Mouse (Mus musculus) cerebral cortex, adult 2 months (tissue): Measurements from ENCODE around the gene Cd72.

Experiments used
- WGBS: fragments of 180-500 bp; shearing (Covaris S2); methylation state at CpG from one replicate; pipeline ENCODE4 v1.1.7; 2018; 5-methylcytosine and 5-hydroxymethylcytosine counted together

Cd72 gene

DNA sequence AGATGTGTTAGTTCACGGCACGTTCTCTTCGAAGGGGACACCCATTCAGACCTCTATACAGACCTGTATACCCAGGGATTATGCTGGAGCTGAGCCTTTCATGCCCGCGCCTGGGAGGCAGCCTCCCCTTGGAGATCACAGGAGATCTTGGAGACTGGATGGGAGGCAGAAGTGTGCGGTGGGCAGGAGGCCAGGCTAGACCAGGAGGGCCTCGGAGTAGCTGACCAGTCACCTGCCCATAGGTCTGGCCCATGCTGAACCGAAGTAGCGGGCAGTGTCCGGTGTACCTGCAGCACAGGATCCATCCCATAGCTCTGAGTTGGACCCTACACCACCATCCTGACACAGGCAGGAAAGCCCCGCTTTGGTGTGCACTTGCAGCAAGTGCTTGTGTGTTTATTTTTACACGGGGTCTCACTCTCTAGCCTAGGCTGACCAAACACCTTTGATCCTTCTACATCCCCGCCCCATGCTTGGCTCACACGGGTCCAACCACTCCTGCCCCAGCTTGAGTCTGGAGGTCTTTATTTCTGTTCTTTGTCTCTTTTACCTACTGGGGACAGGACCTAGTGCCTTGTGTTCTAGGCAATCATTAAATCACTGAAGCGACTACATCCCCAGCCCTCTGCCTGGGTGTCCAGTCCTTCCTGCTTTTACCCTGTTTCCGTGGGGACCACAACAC lies 26.1 kb downstream of the Cd72 start:
- 48% methylated on average over 16 of the region's 16 CpGs for WGBS

DNA sequence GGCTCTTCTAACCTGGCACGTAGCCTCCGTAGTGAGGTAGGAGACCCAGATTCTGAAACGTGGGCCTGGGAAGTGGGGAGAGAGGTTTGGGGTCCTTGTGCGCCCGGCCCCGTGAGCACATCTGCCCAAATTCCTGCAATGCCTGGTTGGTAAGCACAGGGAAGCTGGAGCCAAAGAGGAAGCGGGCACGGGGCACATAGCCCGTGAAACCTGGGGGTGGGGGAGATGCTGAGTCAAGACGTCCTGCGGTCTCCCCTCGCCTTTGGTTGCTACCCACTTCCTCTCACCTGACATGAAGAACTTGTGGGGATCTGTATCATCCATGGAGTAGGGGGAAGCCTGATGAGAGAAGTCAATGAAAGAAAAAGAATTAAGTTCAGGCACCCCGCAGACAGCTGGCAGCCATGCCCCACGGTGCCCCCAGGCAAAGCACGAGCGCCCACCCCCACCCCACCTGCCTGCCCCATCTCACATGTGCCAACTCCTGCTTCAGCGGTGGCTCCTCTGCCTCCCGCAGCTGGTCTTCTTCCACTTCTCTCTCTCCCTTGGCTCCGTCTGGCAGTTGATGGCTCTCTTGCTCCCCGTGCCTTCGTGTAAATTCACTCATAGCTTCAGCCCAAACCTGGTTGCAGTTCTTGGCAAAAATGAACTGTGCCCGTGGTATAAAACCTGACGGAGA lies 26.8 kb downstream of the Cd72 start:
- 37% methylated on average over 23 of the region's 23 CpGs for WGBS

DNA sequence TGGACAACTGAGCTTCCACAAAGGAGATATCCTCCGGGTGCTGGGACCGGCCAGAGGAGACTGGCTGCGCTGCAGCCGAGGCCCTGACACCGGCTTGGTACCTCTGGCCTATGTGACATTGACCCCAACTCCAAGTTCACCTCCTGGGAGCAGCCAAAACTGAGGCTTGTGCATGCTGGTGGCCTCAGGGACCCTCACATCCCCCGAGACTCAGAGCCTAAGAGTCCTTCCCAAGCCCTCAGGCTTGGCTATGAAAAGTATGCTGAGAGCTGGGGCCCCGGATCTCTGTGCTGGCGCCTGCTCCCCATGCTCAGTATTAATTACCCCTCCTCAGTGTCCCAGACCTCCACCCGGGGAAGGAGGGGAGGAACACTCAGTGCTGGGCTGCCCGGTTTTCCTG lies 27.9 kb downstream of the Cd72 start:
- 66% methylated on average over 10 of the region's 10 CpGs for WGBS

DNA sequence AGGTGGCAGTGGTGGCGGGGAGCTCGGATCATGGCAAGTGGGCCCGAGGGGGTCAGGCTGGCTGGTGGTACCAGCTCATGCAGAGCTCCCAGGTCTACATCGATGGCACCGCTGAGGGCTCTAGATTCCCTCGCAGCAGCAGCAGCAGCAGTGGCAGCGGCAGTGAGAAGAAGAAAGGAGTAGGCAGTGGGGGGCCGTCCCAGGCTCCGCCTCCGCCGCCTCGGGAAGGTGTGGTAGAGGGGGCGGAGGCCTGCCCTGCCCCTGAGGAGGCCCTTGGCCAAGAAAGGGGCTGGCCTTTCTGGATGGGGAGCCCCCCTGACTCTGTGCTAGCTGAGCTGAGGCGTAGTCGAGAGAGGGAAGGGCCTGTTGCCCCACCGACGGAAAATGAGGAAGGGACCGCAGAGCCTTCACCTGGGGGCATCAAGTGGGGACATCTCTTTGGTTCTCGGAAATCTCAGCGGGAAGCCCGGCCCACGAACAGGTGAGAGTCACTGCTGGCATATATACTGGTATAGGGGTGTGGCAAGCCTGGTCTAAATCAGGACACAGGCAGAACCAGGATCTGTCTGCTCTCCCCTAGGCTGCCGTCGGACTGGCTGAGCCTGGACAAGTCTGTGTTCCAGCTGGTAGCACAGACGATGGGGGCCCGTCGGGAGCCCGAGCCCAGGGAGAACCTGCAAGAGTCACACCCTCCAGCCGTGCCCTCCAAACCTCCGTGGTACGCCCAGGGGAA lies 28.6 kb downstream of the Cd72 start:
- 51% methylated on average over 31 of the region's 31 CpGs for WGBS

DNA sequence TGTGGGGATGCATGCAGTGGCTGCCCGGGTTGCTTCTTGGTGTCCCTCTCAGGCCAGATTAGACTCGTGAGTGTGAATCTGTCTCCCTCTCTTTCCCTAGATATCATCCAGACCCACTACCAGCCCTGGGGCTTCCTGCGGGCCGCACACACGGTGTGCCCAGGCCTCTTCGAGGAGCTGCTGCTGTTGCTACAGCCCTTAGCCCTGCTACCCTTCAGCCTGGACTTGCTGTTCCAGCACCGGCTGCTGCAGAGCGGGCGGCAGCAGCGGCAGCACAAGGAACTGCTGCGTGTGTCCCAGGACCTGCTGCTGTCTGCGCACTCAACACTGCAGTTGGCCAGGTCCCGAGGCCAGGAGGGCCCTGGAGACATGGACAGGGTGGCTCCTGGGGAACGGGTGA lies 29.2 kb downstream of the Cd72 start:
- 55% methylated on average over 14 of the region's 14 CpGs for WGBS

DNA sequence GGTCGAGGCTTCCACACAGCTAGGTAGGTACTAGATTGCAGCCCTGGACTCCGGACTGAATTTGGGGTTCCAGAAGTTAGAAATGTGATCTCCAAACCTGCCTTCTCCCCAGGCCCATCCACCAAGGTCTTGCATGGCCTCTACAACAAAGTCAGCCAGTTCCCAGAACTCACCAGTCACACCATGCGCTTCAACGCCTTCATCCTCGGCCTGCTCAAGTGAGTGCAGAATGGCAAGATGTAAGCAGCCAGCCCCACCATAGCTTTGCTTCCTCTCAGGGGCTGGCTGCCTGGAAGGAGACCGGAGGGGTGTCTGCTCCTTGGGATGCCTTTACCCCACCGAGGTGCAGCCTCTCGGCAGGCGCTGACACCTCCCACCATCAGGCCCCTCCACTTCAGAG lies 30.4 kb downstream of the Cd72 start:
- whole genome bisulfite sequencing = 89% methylated on average over 9 of the region's 9 CpGs

DNA sequence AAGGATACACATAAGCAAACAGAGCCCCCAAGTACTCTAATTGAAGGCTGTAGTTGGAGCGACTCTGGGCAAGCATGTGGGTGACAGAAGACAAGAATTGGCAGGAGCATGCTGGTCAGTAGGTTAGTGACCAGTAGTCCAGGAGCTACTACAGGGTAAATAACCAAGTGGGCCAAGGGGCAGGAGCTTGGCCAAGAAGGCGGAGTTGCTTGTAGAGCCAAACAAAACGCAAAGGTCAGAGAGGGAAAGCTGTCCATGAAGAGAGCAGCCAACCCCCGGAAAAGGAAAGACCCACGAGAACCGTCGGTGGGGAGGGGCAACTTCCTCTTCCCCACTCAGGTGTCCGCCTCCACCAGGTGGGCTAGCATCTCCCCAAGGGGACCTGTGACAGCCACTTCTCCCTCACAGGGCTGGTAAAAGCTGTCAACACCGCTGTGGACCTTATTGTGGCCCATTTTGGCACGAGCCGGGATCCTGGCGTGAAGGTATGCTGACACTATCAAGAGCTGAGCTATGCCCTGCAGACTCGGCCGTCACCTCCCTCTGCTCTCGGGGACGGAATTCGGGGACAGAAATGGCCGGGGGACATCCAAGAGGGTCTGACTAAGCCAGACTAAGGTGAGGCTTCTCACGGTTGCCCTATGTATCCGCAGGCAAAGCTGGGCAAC lies 31.0 kb downstream of the Cd72 start:
- 87% methylated on average over 20 of the region's 20 CpGs for WGBS

DNA sequence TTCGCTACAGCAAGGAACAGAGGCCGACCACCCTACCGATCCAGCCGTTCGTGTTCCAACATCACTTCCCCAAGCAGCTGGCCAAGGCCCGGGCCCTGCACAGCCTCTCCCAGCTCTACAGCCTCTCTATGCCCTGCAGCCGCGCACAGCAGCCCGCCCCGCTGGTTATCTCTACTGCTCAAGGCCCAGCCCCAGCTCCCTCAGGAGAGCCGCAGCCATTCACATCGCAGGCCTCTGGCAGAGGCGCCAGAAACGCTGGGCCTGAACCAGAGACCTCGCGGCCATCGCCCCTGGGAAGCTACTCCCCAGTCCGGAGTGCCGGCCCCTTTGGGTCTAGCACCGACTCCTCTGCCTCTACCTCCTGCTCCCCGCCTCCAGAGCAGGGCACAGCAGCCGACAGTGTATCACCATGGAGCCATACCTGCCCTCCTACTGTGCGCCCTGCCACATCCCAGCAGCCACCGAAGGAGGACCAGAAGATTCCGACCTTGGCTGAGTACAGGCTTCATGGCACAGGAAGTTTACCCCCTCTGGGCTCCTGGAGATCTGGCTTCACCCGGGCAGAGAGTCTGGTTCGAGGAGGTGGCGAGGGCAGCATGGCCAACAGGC lies 32.7 kb downstream of the Cd72 start:
- whole genome bisulfite sequencing = 83% methylated on average over 28 of the region's 28 CpGs

DNA sequence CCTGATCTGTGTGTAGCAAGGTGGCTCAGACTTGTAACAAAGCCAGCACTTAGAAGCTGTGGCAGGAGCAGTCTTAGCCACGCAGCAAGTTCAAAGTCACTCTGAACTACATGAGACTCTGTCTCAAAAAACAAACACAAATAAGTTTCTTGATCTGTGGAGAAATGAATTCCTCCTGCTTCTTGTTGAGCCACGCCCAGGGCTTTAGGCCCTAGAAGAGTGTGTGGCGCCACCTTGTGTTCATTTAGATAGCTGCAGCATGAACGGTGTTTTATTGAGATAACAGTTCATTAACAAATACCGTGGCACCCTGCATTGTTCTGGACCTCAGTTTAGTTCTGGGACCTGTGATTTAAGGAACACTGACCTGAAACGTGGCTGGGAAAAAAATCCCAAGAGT lies 34.1 kb downstream of the Cd72 start:
- WGBS = 2% methylated on average over 6 of the region's 6 CpGs

DNA sequence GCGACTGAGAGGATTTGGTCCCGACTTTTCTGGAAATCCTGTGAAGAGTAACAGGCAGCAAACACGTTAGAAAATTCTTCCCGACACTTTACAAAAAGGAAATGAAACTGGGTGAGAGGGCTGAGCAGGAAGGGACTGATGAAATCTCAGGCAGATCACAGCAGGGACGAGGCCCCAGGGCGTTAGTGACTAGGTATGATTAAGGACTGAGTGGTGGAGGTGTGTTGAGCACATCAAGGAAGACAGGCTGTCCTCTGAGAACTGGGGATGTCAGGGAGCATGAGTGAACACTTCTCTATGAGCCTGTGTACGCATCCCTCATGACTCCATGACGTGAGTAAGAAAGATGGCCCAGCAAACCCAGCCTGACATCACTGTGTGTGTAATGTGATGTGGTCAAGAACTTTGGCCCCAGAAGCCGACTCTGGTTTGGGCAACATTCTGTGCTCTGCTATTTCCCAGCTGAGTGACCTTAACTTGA lies 34.6 kb downstream of the Cd72 start:
- 44% methylated on average over 9 of the region's 9 CpGs for WGBS

DNA sequence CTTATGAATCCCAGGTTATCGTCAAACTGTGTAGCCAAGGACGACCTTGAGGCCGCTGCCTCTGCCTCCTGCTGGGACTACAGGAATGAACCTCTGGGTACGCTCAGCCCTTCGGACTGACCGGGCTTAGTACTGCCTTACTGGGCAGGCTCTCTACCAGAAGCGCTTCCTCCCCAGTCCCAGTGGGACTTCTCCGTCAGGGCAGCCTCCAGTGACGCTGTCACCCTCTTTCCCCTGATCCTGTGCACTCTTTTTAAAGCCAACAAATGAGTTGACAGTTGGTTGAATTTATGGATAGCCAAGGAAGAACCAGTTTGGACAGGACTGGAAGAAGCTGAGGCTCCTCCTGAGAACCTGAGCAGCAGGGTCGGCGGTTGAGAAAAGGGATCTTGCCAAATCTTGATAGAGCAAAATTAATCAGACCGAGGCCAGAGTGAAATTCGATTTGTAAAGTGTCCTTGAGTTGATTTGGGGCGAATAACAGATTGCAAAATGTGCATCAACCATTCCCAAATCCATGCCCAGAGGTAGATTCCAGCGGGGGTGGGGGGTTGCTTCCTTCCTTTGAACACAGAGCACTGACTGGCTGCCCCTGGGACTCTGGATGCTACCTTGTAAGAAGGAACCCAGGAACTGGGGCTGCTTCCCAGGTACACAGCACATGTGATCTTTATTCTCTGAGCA lies 35.3 kb downstream of the Cd72 start:
- 57% methylated on average over 15 of the region's 15 CpGs for WGBS

DNA sequence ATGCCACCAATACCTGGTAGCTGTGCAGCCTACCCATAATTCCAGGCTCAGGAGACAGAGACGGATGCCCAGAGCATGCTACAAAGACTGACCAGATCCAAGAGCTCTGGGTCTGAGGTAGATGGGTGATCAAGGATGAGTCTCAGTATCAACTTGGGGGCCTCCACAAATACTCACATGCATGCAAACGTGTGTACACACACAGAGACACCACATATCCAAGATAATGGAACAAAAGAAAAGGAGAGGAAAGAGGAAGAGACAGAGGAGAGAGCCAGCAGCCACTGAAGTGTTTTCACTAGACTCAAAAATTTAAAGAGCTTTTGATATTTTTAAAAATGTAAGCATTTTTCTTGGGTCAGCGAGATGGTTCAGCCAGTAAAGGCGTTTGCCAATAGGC lies 36.0 kb downstream of the Cd72 start:
- 50% methylated on average over 4 of the region's 4 CpGs for WGBS

DNA sequence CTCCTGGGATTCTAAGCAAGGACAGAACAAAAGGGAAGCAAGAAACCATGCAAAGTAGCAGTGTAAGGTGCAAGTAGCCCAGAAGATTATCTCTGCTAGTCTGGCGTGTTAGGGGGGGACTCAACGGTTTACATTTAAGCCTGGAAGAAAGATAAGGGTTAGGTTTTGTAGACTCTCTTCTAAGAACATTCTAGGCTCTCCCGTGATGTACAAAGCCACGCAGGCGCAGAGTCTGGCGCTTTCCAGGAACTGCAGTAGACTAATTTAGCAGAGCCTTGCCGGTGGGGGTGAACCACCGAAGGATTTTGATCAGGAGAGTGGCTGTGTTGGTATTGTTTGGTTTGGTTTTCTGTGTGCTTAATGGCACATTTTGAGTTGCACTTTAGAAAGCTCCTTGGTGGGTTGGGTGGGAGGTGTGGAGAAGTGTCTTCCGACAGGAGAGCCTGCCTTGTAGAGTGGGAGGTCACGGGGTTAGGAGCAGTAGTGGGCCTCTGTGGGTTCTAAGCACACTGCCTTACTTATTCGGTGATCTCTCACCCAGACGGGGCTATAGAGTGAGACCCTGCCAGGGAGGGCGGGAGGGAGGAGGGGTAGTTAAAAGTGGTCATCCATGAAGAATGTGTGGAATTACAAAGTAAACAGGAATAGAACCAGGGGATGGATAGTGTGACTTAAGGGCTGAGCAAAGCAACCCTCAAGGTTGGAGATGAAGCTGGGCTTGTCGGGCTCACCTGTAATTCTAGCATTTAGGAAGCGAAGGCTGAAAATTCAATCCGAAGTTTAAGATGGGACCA lies 37.0 kb downstream of the Cd72 start:
- WGBS = 62% methylated on average over 16 of the region's 16 CpGs

DNA sequence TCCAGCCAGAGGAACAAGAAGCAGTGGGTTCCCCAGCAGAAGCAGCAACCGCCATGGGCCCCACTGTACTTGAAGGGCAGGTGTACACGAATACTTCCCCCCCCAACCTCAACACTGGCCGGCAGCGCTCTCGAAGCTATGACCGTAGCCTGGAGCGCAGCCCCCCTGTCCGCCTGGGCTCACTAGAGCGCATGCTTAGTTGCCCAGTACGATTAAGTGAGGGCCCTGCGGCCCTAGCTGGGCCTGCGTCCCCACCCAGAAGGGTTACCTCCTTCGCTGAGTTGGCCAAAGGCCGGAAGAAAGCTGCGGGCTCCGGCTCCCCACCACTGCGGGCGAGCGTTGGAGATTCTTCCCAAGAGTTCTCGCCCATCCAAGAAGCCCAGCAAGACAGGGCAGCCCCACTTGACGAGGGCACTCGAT lies 38.3 kb downstream of the Cd72 start:
- 93% methylated on average over 22 of the region's 22 CpGs for WGBS

DNA sequence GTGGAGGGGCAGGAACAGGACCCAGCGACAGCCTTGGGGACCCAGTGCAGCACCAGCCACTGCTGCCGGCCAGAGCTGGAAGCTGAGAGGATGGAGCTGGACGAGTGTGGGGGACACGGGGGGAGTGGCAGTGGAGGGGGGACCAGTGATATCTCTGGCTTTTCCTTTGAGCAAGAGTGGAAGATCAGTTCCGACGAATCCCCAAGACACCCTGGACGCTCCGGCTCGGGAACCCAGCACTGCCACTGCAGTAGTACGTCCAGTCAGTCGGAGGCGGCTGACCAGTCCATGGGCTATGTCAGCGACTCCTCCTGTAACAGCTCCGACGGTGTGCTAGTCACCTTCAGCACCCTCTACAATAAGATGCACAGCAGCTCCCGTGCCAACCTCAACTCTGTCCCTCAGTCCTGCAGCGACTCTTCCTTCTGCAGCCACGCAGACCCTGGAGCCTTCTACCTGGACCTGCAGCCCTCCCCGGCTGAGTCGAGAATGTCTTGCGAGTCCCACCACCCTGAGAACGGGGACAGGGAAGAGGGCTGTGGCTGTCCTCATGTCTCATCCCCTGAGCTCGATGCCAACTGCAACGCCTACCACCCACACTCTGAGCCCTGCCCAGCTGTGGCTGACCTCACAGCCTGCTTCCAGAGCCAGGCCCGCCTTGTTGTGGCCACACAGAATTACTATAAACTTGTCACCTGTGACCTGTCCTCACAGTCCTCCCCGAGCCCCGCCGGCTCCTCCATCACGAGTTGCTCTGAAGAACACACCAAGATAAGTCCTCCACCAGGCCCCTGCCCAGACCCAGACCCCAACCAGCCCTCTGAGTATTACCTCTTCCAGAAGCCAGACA lies 39.0 kb downstream of the Cd72 start:
- WGBS = 83% methylated on average over 29 of the region's 29 CpGs

DNA sequence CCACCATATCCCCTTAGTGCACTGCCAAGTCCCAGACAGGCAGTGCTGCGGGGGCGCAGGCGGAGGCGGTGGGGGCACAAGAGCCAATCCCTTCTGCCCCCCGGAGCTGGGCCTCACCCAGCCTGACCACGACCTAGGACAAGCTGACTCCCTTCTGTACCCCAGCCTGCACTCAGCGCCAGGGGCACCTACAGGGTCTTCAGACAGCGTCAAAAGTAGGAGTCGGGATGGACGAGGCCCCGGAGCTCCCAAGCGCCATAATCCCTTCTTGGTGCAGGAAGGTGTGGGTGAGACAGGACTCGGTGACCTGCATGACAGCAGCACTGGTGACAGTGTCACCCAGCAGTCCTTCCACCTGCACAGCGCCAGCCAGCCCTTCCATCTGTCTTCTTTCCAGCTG lies 39.7 kb downstream of the Cd72 start:
- 89% methylated on average over 14 of the region's 14 CpGs for WGBS

DNA sequence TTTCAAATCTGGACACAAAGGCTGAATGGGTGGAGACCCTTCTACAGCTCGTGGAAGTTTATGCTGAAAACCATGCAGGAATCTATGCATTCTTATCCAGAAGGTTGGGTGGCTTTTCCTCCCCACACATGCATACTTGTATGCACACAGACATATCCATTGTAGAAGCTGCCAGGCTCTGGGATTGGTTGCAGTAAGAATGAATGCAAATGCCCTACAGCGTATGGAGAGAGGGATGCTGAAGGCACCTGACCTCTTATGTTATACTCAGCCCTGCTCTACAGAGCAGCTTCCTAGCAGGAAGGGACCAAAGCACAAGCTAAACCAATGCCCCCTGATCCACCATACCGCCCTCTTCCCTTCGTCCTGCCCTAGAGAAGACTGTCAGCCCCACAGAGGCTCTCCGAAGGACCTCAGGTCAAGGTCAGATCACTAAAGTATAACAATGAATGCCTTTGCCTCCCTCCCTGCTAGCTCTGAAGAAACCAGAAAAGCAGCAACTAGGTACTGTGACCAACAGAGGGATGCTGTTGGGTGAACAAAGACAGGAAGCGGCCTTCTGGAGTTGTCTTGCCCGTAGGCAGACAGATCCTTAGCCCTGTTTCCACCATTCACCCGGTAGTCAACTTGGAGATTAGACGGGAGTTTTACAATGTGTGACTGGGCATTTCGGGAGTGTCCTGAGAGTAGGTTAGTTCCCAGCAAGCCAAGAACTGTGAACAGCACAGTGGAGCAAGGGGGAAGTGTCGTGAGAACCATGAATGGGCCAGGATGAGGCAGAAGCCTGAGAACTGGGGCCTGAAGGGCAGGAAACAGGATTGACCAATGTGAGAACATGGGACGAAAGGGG lies 47.1 kb downstream of the Cd72 start:
- WGBS = 45% methylated on average over 12 of the region's 12 CpGs

DNA sequence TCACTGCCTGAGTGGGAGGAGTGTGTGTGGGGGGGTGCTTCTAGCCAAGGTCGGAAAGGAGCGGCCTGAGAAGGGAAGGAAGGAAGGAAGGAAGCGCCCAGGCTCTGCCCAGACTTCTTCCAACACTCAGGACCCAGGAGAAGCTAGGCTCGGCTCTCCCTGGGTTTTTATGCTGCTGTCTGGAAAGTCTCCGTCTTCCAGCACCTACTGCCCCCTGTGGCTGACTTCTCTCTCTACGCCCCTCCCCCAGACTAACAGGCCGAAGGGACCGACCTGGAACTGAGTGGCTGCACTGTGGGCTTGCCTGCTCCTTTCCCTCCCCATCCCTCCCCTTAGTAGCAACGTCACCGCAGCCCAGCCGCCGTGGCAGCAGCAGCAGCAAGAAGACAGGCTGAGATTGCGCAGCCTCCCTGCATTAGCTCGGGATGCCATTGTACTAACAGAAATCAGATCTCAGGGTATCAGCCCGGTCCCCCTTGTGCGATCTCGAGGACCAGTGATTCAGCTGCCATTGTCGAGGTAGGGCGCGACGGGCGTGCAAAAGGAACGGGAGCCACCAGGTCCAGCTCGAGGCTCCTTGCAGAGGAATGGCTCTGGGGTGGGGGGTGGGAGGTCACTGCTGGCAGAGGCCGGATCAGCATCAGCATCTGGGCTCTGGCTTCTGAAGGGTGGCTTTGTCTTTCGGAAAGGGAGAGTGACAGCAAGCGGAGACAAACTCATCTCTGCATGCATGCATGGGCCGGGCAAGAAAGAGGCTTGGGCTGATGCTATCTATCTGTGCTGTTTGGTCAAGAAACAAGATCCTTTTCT lies 48.1 kb downstream of the Cd72 start:
- 3% methylated on average over 28 of the region's 28 CpGs for WGBS
